Mouse (Mus musculus): Measurements from ENCODE around the gene Itga8. TPM values are rescaled to one million over a fixed set of nuclear protein-coding genes. Genes with fewer than 3 reads are reported as not detected.

Gene Itga8
- 3.2 and 5.5 TPM in 2 replicates for polyA plus RNA-seq (2016; fragmentation: Nextera tagmentation; extraction: Ambion mirVana)

- Histone ChIP-seq H3K4me1 (replicated peaks) (peaks cover 8% of the 10 kb centered on the region; the same call in 1 of the 2 replicates), H3K9me3 (no peaks in the 10 kb centered on the region), H3K36me3 (no peaks in the 10 kb centered on the region), H3K27ac (peak within 1 kb of the TSS; percentile 85), H3K27me3 (ENCODE audit: insufficient read depth, poor library complexity, severe bottlenecking) (peaks cover 18% of the 10 kb centered on the region), H3K4me3 (peak within 1 kb of the TSS; percentile 74)
- WGBS, result under 1% methylated on average over 56 of the region's 56 CpGs
- peak; percentile 93 for DNase-seq (ENCODE audit: low spot score)
These were observed at the start of gene Itga8 for GRCm38 (mm10) chr2:12301431-12302170. Gene Itga8 (minus strand): TSS chr2:12301922.

- Histone ChIP-seq H3K36me3 (peaks cover 22% of the 10 kb centered on the region; the same call in 1 of the 2 replicates), H3K27ac (no peak overlapping the region), H3K4me1 (replicated peaks) (no peaks in the 10 kb centered on the region), H3K27me3 (ENCODE audit: insufficient read depth, poor library complexity, severe bottlenecking) (no peaks in the 10 kb centered on the region), H3K9me3 (no peaks in the 10 kb centered on the region), H3K4me3 (no peak overlapping the region)
- DNase-seq (ENCODE audit: low spot score), result no peak
- 92% methylated on average over 2 of the region's 2 CpGs for WGBS
These were observed 47.2 kb upstream of the Itga8 start for GRCm38 (mm10) chr2:12348914-12349313.

GRCm38 (mm10) chr2:12331962-12332361 lies 30.2 kb upstream of the Itga8 start:
- Histone ChIP-seq H3K4me3 (no peak overlapping the region), H3K36me3 (no peaks in the 10 kb centered on the region), H3K4me1 (replicated peaks) (peaks cover 26% of the 10 kb centered on the region), H3K27me3 (ENCODE audit: insufficient read depth, poor library complexity, severe bottlenecking) (no peaks in the 10 kb centered on the region), H3K27ac (no peak overlapping the region), H3K9me3 (no peaks in the 10 kb centered on the region)
- WGBS, result 73% methylated on average over 2 of the region's 2 CpGs
- no peak for DNase-seq (ENCODE audit: low spot score)

- Histone ChIP-seq H3K4me1 (replicated peaks) (peaks cover 27% of the 10 kb centered on the region), H3K4me3 (no peak overlapping the region), H3K36me3 (no peaks in the 10 kb centered on the region), H3K27ac (no peak overlapping the region), H3K27me3 (ENCODE audit: insufficient read depth, poor library complexity, severe bottlenecking) (no peaks in the 10 kb centered on the region), H3K9me3 (no peaks in the 10 kb centered on the region)
- WGBS, result 54% methylated on average over 2 of the region's 2 CpGs
- no peak for DNase-seq (ENCODE audit: low spot score)
These were observed 27.9 kb upstream of the Itga8 start for GRCm38 (mm10) chr2:12329620-12330019.

GRCm38 (mm10) chr2:12329068-12329407 lies 27.3 kb upstream of the Itga8 start:
- peak; percentile 13 for DNase-seq (ENCODE audit: low spot score)
- 0 out of 2 replicates have a peak overlapping the region, but pooled peaks have one; percentile 13 for H3K4me3 ChIP-seq
- H3K27me3 ChIP-seq (ENCODE audit: insufficient read depth, poor library complexity, severe bottlenecking), result no peaks in the 10 kb centered on the region
- 29% methylated on average over 5 of the region's 5 CpGs for WGBS
- peaks cover 27% of the 10 kb centered on the region for H3K4me1 ChIP-seq (replicated peaks)
- peak overlapping the region; percentile 72 for H3K27ac ChIP-seq
- H3K36me3 ChIP-seq, result no peaks in the 10 kb centered on the region
- H3K9me3 ChIP-seq, result no peaks in the 10 kb centered on the region

- peak; percentile 15 for DNase-seq (ENCODE audit: low spot score)
- Histone ChIP-seq H3K36me3 (no peaks in the 10 kb centered on the region), H3K4me3 (peak overlapping the region; percentile 50), H3K9me3 (no peaks in the 10 kb centered on the region), H3K27ac (peak overlapping the region; percentile 72), H3K27me3 (ENCODE audit: insufficient read depth, poor library complexity, severe bottlenecking) (no peaks in the 10 kb centered on the region), H3K4me1 (replicated peaks) (peaks cover 27% of the 10 kb centered on the region)
- WGBS, result 17% methylated on average over 8 of the region's 8 CpGs
These were observed 26.8 kb upstream of the Itga8 start for GRCm38 (mm10) chr2:12328355-12329067.

GRCm38 (mm10) chr2:12327691-12328354 lies 26.1 kb upstream of the Itga8 start:
- Histone ChIP-seq H3K4me1 (replicated peaks) (peaks cover 27% of the 10 kb centered on the region), H3K4me3 (peak overlapping the region; percentile 50), H3K27ac (peak overlapping the region; percentile 72), H3K27me3 (ENCODE audit: insufficient read depth, poor library complexity, severe bottlenecking) (no peaks in the 10 kb centered on the region), H3K9me3 (no peaks in the 10 kb centered on the region), H3K36me3 (no peaks in the 10 kb centered on the region)
- DNase-seq (ENCODE audit: low spot score), result peak; percentile 31
- 26% methylated on average over 11 of the region's 11 CpGs for WGBS

- peaks cover 27% of the 10 kb centered on the region for H3K4me1 ChIP-seq (replicated peaks)
- peak; percentile 76 for DNase-seq (ENCODE audit: low spot score)
- H3K9me3 ChIP-seq, result no peaks in the 10 kb centered on the region
- no peaks in the 10 kb centered on the region for H3K36me3 ChIP-seq
- WGBS, result 7% methylated on average over 10 of the region's 10 CpGs
- H3K27me3 ChIP-seq (ENCODE audit: insufficient read depth, poor library complexity, severe bottlenecking), result no peaks in the 10 kb centered on the region
- peak overlapping the region; percentile 72 for H3K27ac ChIP-seq
- peak overlapping the region; percentile 50 for H3K4me3 ChIP-seq
These were observed 25.5 kb upstream of the Itga8 start for GRCm38 (mm10) chr2:12327216-12327615.

- H3K36me3 ChIP-seq, result no peaks in the 10 kb centered on the region
- peaks cover 27% of the 10 kb centered on the region for H3K4me1 ChIP-seq (replicated peaks)
- no peak overlapping the region for H3K4me3 ChIP-seq
- H3K9me3 ChIP-seq, result no peaks in the 10 kb centered on the region
- WGBS, result 89% methylated on average over 2 of the region's 2 CpGs
- H3K27me3 ChIP-seq (ENCODE audit: insufficient read depth, poor library complexity, severe bottlenecking), result no peaks in the 10 kb centered on the region
- no peak for DNase-seq (ENCODE audit: low spot score)
- no peak overlapping the region for H3K27ac ChIP-seq
These were observed 24.1 kb upstream of the Itga8 start for GRCm38 (mm10) chr2:12325868-12326267.

GRCm38 (mm10) chr2:12325417-12325816 lies 23.7 kb upstream of the Itga8 start:
- no peaks in the 10 kb centered on the region for H3K36me3 ChIP-seq
- WGBS, result 92% methylated on average over 6 of the region's 6 CpGs
- no peak for DNase-seq (ENCODE audit: low spot score)

GRCm38 (mm10) chr2:12320914-12321313 lies 19.2 kb upstream of the Itga8 start:
- WGBS, result 86% methylated on average over 4 of the region's 4 CpGs
- Histone ChIP-seq H3K4me1 (replicated peaks) (peaks cover 5% of the 10 kb centered on the region; the same call in 1 of the 2 replicates), H3K4me3 (no peak overlapping the region), H3K36me3 (no peaks in the 10 kb centered on the region), H3K27me3 (ENCODE audit: insufficient read depth, poor library complexity, severe bottlenecking) (no peaks in the 10 kb centered on the region), H3K9me3 (no peaks in the 10 kb centered on the region), H3K27ac (no peak overlapping the region)
- no peak for DNase-seq (ENCODE audit: low spot score)

More at GRCm38 (mm10) chr2:12325417-12325816, 23.7 kb upstream of the Itga8 start:
- Histone ChIP-seq H3K9me3 (no peaks in the 10 kb centered on the region), H3K27ac (no peak overlapping the region), H3K4me1 (replicated peaks) (peaks cover 27% of the 10 kb centered on the region), H3K4me3 (no peak overlapping the region), H3K27me3 (ENCODE audit: insufficient read depth, poor library complexity, severe bottlenecking) (no peaks in the 10 kb centered on the region)

GRCm38 (mm10) chr2:12318715-12319114 lies 17.0 kb upstream of the Itga8 start:
- H3K27me3 ChIP-seq (ENCODE audit: insufficient read depth, poor library complexity, severe bottlenecking), result no peaks in the 10 kb centered on the region
- no peak overlapping the region for H3K4me3 ChIP-seq
- no peak overlapping the region for H3K27ac ChIP-seq
- H3K36me3 ChIP-seq, result no peaks in the 10 kb centered on the region
- 95% methylated on average over 3 of the region's 3 CpGs for WGBS
- DNase-seq (ENCODE audit: low spot score), result no peak
- H3K4me1 ChIP-seq (replicated peaks), result peaks cover 5% of the 10 kb centered on the region; the same call in 1 of the 2 replicates
- H3K9me3 ChIP-seq, result no peaks in the 10 kb centered on the region

Measured in hindbrain, embryonic 10.5 days (tissue).